Mouse (Mus musculus) heart, embryonic 13.5 days (tissue): ENCODE data around the gene Gm9844. TPM values are rescaled to one million over a fixed set of nuclear protein-coding genes. Genes with fewer than 3 reads are reported as not detected.
"Not testable (repeated sequence)": the region's sequence is repeated elsewhere in the genome, so short reads cannot be mapped to it uniquely, and the experiment has no call there.

ENCODE experiments used
- ATAC-seq: fragments of 200-750 bp; cut with Nextera tagmentation; 2 replicates; pipeline ENCODE4 v1.8.0; 2017; ENCODE audit warnings: moderate TSS enrichment; ENCODE audit not compliant: insufficient number of reproducible peaks, low FRiP score, low TSS enrichment; ENCODE audit errors: extremely low read depth
- H3K27ac ChIP-seq: fragments of 300-500 bp; sonication (generic); replicated peaks from 2 replicates; pipeline ENCODE4 v1.5.1; 2015; ENCODE audit warnings: moderate library complexity, mild to moderate bottlenecking, inconsistent platforms
- H3K27me3 ChIP-seq: fragments of 300-500 bp; sonication (generic); replicated peaks from 2 replicates; pipeline ENCODE4 v1.6.1; 2015; ENCODE audit warnings: mild to moderate bottlenecking, inconsistent platforms
- H3K36me3 ChIP-seq: fragments of 300-500 bp; sonication (generic); 2 replicates; pipeline ENCODE4 v1.6.1; 2015; ENCODE audit warnings: mild to moderate bottlenecking, inconsistent platforms
- H3K4me1 ChIP-seq: fragments of 300-500 bp; sonication (generic); 2 replicates; pipeline ENCODE4 v1.6.1; 2015; ENCODE audit warnings: inconsistent platforms
- H3K4me2 ChIP-seq: fragments of 300-500 bp; sonication (generic); 2 replicates; pipeline ENCODE4 v1.6.1; 2015; ENCODE audit warnings: inconsistent platforms, mild to moderate bottlenecking, moderate library complexity
- H3K4me3 ChIP-seq: fragments of 300-500 bp; sonication (generic); 2 replicates; pipeline ENCODE4 v1.5.1; 2015; ENCODE audit warnings: moderate library complexity, mild to moderate bottlenecking, inconsistent platforms
- H3K9ac ChIP-seq: fragments of 300-500 bp; sonication (generic); 2 replicates; pipeline ENCODE4 v1.6.1; 2015; ENCODE audit warnings: inconsistent platforms, mild to moderate bottlenecking, moderate library complexity
- H3K9me3 ChIP-seq: fragments of 300-500 bp; sonication (generic); 2 replicates; pipeline ENCODE4 v1.6.1; 2016; ENCODE audit warnings: inconsistent platforms
- WGBS: fragments of 180-500 bp; shearing (Covaris S2); methylation state at CpG from one replicate; pipeline ENCODE4 v1.1.7; 2015; ENCODE audit warnings: mixed read lengths; 5-methylcytosine and 5-hydroxymethylcytosine counted together
- polyA plus RNA-seq: library from polyadenylated mRNA; unstranded; fragments of >200 nt; fragmentation: Nextera tagmentation; extraction: Ambion mirVana; gene quantifications from 2 replicates; pipeline ENCODE4 v1.2.1, GENCODE M21; 2015

Gene Gm9844
- polyA plus RNA-seq: 10.6 and 11.8 TPM in 2 replicates

DNA sequence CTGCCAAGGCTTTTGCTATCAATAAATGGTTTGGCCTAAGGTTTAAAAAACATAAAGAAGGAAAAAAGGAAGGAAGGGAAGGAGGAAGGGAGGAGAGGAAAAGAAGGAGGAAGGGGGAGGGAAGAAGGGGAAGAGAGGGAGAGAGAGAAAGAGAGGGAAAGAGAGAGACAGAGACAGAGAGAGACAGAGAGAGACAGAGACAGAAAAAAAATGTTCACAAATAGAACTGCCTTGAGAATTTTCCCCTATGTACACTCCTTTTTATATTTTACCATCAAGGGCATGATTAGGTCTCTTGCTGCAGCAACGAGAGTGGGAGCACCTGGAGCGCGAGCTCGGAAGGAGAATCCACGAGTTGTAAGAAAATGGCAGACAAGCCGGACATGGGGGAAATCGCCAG is at the start of gene Gm9844:
Gene Gm9844, plus strand, starts transcription at position 301 of the 400 bp plus-strand sequence.
- no peak for ATAC-seq
- peaks cover 20% of the 10 kb centered on the region for H3K27me3 ChIP-seq
- no peaks in the 10 kb centered on the region for H3K4me1 ChIP-seq
- 76% methylated on average over 7 of the region's 7 CpGs for WGBS
- no peak within 1 kb of the TSS for H3K27ac ChIP-seq
- H3K9me3 ChIP-seq: no peaks in the 10 kb centered on the region
- no peak within 1 kb of the TSS for H3K9ac ChIP-seq
- H3K4me2 ChIP-seq: no peak within 1 kb of the TSS
- H3K4me3 ChIP-seq: no peak within 1 kb of the TSS
- no peaks in the 10 kb centered on the region for H3K36me3 ChIP-seq

DNA sequence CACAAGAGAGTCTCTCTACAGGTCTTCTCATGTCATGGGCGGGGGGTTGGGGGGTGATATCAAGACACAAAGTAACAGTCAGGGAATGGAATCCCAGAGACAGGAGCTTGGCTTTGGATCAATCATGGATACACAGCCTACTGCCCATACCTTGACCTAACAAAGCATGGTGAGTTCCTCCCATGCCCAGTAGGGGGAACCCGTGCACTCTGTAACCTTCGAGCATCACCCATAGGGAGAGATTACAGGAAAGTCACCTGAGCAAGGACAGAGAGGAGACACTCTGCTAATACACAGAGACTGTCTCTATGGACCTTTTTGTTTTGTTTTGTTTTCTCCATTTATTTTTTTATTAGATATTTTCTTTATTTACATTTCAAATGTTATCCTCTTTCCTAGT is 44.5 kb upstream of the Gm9844 start:
- no peak for ATAC-seq
- 0% methylated on average over 3 of the region's 3 CpGs for WGBS
- no peak overlapping the region for H3K4me3 ChIP-seq
- H3K4me1 ChIP-seq: no peaks in the 10 kb centered on the region
- H3K27me3 ChIP-seq: peaks cover 7% of the 10 kb centered on the region; the same call in 1 of the 2 replicates
- H3K36me3 ChIP-seq: no peaks in the 10 kb centered on the region
- no peak overlapping the region for H3K9ac ChIP-seq
- no peak overlapping the region for H3K4me2 ChIP-seq
- no peak overlapping the region for H3K27ac ChIP-seq
- no peaks in the 10 kb centered on the region for H3K9me3 ChIP-seq

- H3K4me1 ChIP-seq: no peaks in the 10 kb centered on the region
- ATAC-seq: no peak
- no peaks in the 10 kb centered on the region for H3K27me3 ChIP-seq
- H3K9ac ChIP-seq: no peak overlapping the region
- no peak overlapping the region for H3K4me3 ChIP-seq
- H3K36me3 ChIP-seq: no peaks in the 10 kb centered on the region
- H3K9me3 ChIP-seq: no peaks in the 10 kb centered on the region
- H3K4me2 ChIP-seq: no peak overlapping the region
- 55% methylated on average over 7 of the region's 7 CpGs for WGBS
- H3K27ac ChIP-seq: no peak overlapping the region
Observed at GRCm38 (mm10) chr7:24824452-24824851, 37.6 kb upstream of the Gm9844 start.

- Histone ChIP-seq H3K27me3 (no peaks in the 10 kb centered on the region), H3K9me3 (0 out of 2 replicates have a peak, but pooled peaks cover 3% of the 10 kb centered on the region), H3K4me2 (no peak overlapping the region), H3K36me3 (no peaks in the 10 kb centered on the region), H3K9ac (no peak overlapping the region), H3K4me1 (no peaks in the 10 kb centered on the region), H3K4me3 (no peak overlapping the region), H3K27ac (no peak overlapping the region)
- no peak for ATAC-seq
- 82% methylated on average over 4 of the region's 4 CpGs for WGBS
Observed at GRCm38 (mm10) chr7:24827181-24827580, 34.8 kb upstream of the Gm9844 start.

GRCm38 (mm10) chr7:24838732-24839409 is 23.1 kb upstream of the Gm9844 start:
- not testable (repeated sequence) for ATAC-seq
- WGBS: 59% methylated on average over 13 of the region's 13 CpGs

GRCm38 (mm10) chr7:24839410-24839808 is 22.6 kb upstream of the Gm9844 start:
- Histone ChIP-seq H3K36me3 (no peaks in the 10 kb centered on the region), H3K9ac (no peak overlapping the region), H3K27me3 (no peaks in the 10 kb centered on the region), H3K27ac (no peak overlapping the region), H3K4me2 (no peak overlapping the region), H3K9me3 (no peaks in the 10 kb centered on the region), H3K4me1 (no peaks in the 10 kb centered on the region), H3K4me3 (no peak overlapping the region)
- WGBS: 68% methylated on average over 8 of the region's 8 CpGs
- no peak for ATAC-seq

More at GRCm38 (mm10) chr7:24838732-24839409, 23.1 kb upstream of the Gm9844 start:
- not testable (repeated sequence) for H3K4me1 ChIP-seq, H3K36me3 ChIP-seq, H3K9ac ChIP-seq, H3K27me3 ChIP-seq, H3K4me2 ChIP-seq, H3K4me3 ChIP-seq, H3K27ac ChIP-seq, H3K9me3 ChIP-seq

- Histone ChIP-seq H3K36me3 (no peaks in the 10 kb centered on the region), H3K27me3 (no peaks in the 10 kb centered on the region), H3K4me3 (no peak overlapping the region), H3K9me3 (no peaks in the 10 kb centered on the region), H3K4me2 (no peak overlapping the region), H3K4me1 (no peaks in the 10 kb centered on the region), H3K27ac (no peak overlapping the region), H3K9ac (no peak overlapping the region)
- no peak for ATAC-seq
- WGBS: 49% methylated on average over 3 of the region's 3 CpGs
Observed at GRCm38 (mm10) chr7:24840331-24840730, 21.7 kb upstream of the Gm9844 start.

GRCm38 (mm10) chr7:24841009-24841408 is 21.0 kb upstream of the Gm9844 start:
- Histone ChIP-seq H3K9ac (no peak overlapping the region), H3K4me3 (no peak overlapping the region), H3K27me3 (no peaks in the 10 kb centered on the region), H3K9me3 (no peaks in the 10 kb centered on the region), H3K4me2 (no peak overlapping the region), H3K27ac (no peak overlapping the region), H3K4me1 (no peaks in the 10 kb centered on the region), H3K36me3 (no peaks in the 10 kb centered on the region)
- WGBS: 64% methylated on average over 4 of the region's 4 CpGs
- no peak for ATAC-seq

GRCm38 (mm10) chr7:24844144-24844543 is 17.9 kb upstream of the Gm9844 start:
- no peak overlapping the region for H3K9ac ChIP-seq
- no peak overlapping the region for H3K27ac ChIP-seq
- H3K4me3 ChIP-seq: no peak overlapping the region
- H3K4me2 ChIP-seq: no peak overlapping the region
- H3K9me3 ChIP-seq: no peaks in the 10 kb centered on the region
- WGBS: 38% methylated on average over 5 of the region's 5 CpGs
- no peaks in the 10 kb centered on the region for H3K4me1 ChIP-seq
- no peaks in the 10 kb centered on the region for H3K36me3 ChIP-seq
- no peaks in the 10 kb centered on the region for H3K27me3 ChIP-seq
- no peak for ATAC-seq

GRCm38 (mm10) chr7:24845181-24845580 is 16.8 kb upstream of the Gm9844 start:
- Histone ChIP-seq H3K4me2 (no peak overlapping the region), H3K9ac (no peak overlapping the region), H3K4me1 (0 out of 2 replicates have a peak, but pooled peaks cover 2% of the 10 kb centered on the region), H3K27ac (no peak overlapping the region), H3K4me3 (no peak overlapping the region), H3K27me3 (no peaks in the 10 kb centered on the region), H3K36me3 (no peaks in the 10 kb centered on the region), H3K9me3 (no peaks in the 10 kb centered on the region)
- 80% methylated on average over 9 of the region's 9 CpGs for WGBS
- ATAC-seq: no peak

- no peak overlapping the region for H3K27ac ChIP-seq
- no peaks in the 10 kb centered on the region for H3K9me3 ChIP-seq
- WGBS: 3% methylated on average over 6 of the region's 6 CpGs
- no peak overlapping the region for H3K4me2 ChIP-seq
- no peak overlapping the region for H3K9ac ChIP-seq
- ATAC-seq: 0 out of 2 replicates have a peak, but pooled peaks have one; percentile 31
- H3K4me3 ChIP-seq: no peak overlapping the region
- H3K27me3 ChIP-seq: no peaks in the 10 kb centered on the region
- H3K36me3 ChIP-seq: no peaks in the 10 kb centered on the region
- peaks cover 3% of the 10 kb centered on the region; the same call in 1 of the 2 replicates for H3K4me1 ChIP-seq
Observed at GRCm38 (mm10) chr7:24845713-24846112, 16.3 kb upstream of the Gm9844 start.

DNA sequence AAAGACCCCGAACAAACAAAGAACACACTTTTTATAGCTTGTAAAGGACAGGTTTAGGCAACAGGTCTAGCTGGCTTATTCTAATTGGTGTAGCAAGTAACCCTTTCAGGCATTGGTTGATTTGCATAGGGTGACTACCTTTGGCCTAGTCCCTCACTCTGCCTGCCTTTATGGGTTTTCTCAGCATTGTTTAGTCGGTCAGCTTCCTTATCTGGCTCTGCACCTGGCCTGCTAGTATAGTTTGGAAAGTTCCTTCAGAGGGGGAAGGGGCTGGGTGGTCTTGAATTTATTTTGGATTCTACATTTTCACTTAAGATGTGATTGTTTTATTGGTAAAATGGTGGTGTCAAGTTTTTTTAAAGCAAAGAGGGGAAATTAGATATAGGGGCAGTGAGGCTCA is 15.4 kb upstream of the Gm9844 start:
- not testable (repeated sequence) for H3K4me2 ChIP-seq, H3K27ac ChIP-seq, H3K27me3 ChIP-seq, H3K9ac ChIP-seq, ATAC-seq, H3K36me3 ChIP-seq, H3K4me3 ChIP-seq, H3K9me3 ChIP-seq, H3K4me1 ChIP-seq
- WGBS: 42% methylated on average over 2 of the region's 2 CpGs
